Mouse (Mus musculus) lung, postnatal 0 days (tissue): Measurements from ENCODE around the gene Tspan5.

Source experiments
- CTCF ChIP-seq: IDR thresholded peaks from 2 replicates; pipeline ENCODE4 v1.5.1; 2016; ENCODE audit warnings: antibody characterized with exemption, mild to moderate bottlenecking
- EP300 ChIP-seq: IDR thresholded peaks from 2 replicates; pipeline ENCODE4 v1.6.1; 2016; ENCODE audit warnings: antibody characterized with exemption, mild to moderate bottlenecking, control low read depth

DNA sequence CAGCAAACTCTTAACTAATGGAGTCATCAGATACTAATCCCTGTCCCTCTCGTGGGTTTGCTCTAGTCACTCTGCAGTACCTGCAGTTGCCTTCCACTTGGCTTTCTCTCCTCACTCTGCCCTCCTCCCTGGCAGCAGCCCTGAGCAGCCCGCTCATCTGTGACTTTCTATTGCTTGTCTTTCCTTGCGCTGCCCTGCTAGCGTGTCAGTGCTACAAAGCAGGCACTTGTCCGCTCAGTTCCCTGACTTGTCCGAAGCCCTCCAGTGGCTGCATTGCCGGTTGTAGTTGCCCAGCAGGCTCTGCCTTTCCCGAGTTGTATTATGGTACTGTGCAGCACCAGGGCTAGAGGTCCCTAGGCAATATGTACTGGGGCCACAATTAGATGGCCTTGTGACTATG lies 117.7 kb downstream of the Tspan5 start:
- TF ChIP-seq EP300 (no peak), CTCF (peak; percentile 40)
